Mouse (Mus musculus) CD4-positive naive resting alpha-beta T cell, adult 76 days (primary cell): ENCODE data around the gene Cd5l. TPM values are rescaled to one million over a fixed set of nuclear protein-coding genes. Genes with fewer than 3 reads are reported as not detected.

Experiments
- total RNA-seq: library from RNA; stranded (reverse); gene quantifications from one replicate; pipeline ENCODE4 v1.2.4, GENCODE M21; 2023

The Cd5l gene
- 3.6 TPM for total RNA-seq

GRCm38 (mm10) chr3:87357581-87357980 is at the start of gene Cd5l:
Gene Cd5l (plus strand): TSS chr3:87357881.

GRCm38 (mm10) chr3:87376195-87377165 is 18.8 kb downstream of the Cd5l start, which contains the start of gene Fcrl1:
Gene Fcrl1 (plus strand): TSS chr3:87376387.

Other genes with a start within 250 kb of the Cd5l start
- not detected for gene Kirrel, start 183.1 kb upstream of the Cd5l start, total RNA-seq
- not detected for gene Fcrls, start 94.1 kb upstream of the Cd5l start, total RNA-seq
- 28.5 TPM for gene Fcrl1, start 18.5 kb downstream of the Cd5l start, total RNA-seq
- gene Fcrl5, start 77.9 kb downstream of the Cd5l start, total RNA-seq: 2.3 TPM
- gene Etv3, start 167.5 kb downstream of the Cd5l start, total RNA-seq: 108 TPM